ENCODE assay signal across 16 mouse cellular contexts in the genomic region with DNA sequence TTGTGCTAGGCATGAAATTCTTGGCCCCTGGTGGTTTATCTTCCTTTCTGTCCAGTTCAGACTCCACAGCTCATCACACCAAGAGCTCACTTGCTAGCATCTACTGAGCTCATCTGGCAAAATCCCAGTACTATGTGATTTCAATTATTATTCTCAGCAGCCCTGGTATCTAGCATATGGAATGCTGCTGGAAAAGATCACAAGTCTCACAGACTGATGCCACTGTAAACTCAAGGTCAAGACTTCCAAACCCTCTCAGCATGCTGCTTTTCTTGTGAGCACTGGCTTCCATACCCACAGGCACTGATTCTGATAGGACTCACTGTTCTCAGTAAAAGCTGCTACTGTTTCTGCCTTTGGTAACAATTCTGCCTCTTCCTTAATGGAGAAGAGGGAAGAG.
"Had no signal": no experiment of that assay in that cellular context is flagged by ENCODE, and none has a peak within 500 bp of the region (broad histone marks: within the 10 kb centered on the region; RNA-seq: fewer than 3 reads in every experiment).

No protein-coding gene starts in this region.

- H3K27me3 ChIP-seq: limb, embryonic 15.5 days; liver, embryonic 13.5 days; lung, embryonic 15.5 days; megakaryocyte, embryonic 14.5 days; neural tube, embryonic 15.5 days had no signal

- H3K4me1 ChIP-seq: limb, embryonic 15.5 days; lung, embryonic 15.5 days; megakaryocyte, embryonic 14.5 days; neural tube, embryonic 15.5 days had no signal

- ATAC-seq: liver, postnatal 0 days had no signal

- H3K4me3 ChIP-seq: limb, embryonic 15.5 days; liver, embryonic 13.5 days; lung, embryonic 15.5 days; megakaryocyte, embryonic 14.5 days; myocyte; neural tube, embryonic 15.5 days had no signal

- H3K36me3 ChIP-seq: limb, embryonic 15.5 days; lung, embryonic 15.5 days; neural tube, embryonic 15.5 days had no signal

- H3K4me2 ChIP-seq: limb, embryonic 15.5 days; liver, embryonic 13.5 days; lung, embryonic 15.5 days; midbrain, embryonic 11.5 days; neural tube, embryonic 15.5 days had no signal

- H3K27ac ChIP-seq: kidney, postnatal 0 days; limb, embryonic 15.5 days; liver, embryonic 13.5 days; lung, embryonic 15.5 days; macrophage; neural tube, embryonic 15.5 days had no signal

- DNase-seq: kidney, postnatal 36 days; layer of hippocampus, adult 9-11 months; layer of hippocampus, postnatal 36 days; liver, embryonic 13.5 days; liver, postnatal 0 days; lung, postnatal 14 days; thymus, adult 18-20 months; thymus, postnatal 14 days had no signal

- H3K9ac ChIP-seq: limb, embryonic 15.5 days; liver, embryonic 13.5 days; liver, postnatal 0 days; lung, embryonic 15.5 days; neural tube, embryonic 15.5 days had no signal

- H3K9me3 ChIP-seq: limb, embryonic 15.5 days; liver, embryonic 13.5 days; lung, embryonic 15.5 days; megakaryocyte, embryonic 14.5 days; neural tube, embryonic 15.5 days had no signal
